Mouse (Mus musculus) gastrocnemius, adult 18-20 months (tissue): Measurements from ENCODE around the gene Gm2381. TPM values are rescaled to one million over a fixed set of nuclear protein-coding genes. Genes with fewer than 3 reads are reported as not detected.
"Not testable (repeated sequence)": the region's sequence is repeated elsewhere in the genome, so short reads cannot be mapped to it uniquely, and the experiment has no call there.

Experiments used
- DNase-seq: peaks from one replicate; pipeline ENCODE4 v3.0.0; 2021; ENCODE audit warnings: low spot score
- long read RNA-seq, 2 experiments: library from polyadenylated mRNA; stranded (forward); transcript quantifications; one replicate each; pipeline ENCODE4 v2.0.0; 2021
- total RNA-seq, 2 experiments: library from RNA; stranded (reverse); gene quantifications; 2 replicates each; pipeline ENCODE4 v1.2.3; 2021

The Gm2381 gene
- total RNA-seq, result not detected
- long read RNA-seq, experiment 1, result 0 reads
- long read RNA-seq, experiment 2, result 0 reads

DNA sequence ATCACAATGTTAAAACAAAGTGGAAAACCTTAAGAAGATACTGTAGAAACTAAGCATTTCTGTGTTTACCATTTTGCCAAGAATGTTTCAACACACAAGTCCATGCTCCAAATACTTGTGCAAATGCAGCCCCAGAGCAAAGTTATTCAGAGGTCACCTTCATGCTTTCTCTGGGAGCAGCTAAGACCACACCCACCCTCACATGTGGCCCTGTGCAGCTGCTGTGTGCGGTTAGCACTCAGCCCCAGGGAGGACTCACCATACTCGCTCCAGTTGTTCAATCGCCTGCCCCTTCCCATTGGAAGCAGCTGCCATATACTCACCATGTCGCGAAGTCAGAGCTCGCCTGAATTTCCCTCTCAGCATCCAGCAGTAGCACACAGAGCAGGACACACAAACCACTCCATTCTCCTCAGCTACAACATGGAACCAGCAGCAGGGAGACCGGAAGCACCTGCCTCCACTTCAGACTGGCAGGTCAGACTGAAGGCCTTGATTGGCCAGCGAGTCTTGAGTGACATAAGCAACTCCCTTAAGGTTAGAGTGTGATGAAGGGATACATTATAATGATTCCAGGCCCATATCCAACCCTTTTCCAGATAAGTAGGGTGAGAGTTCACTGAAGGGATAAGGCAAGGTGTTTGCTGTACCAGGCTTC lies at the start of gene Gm2381:
Gene Gm2381 (minus strand): TSS at position 434 of the 658 bp plus-strand sequence.
- not testable (repeated sequence) for DNase-seq

GRCm38 (mm10) chr7:42898067-42898466 lies 31.0 kb upstream of the Gm2381 start:
- DNase-seq, result not testable (repeated sequence)

DNA sequence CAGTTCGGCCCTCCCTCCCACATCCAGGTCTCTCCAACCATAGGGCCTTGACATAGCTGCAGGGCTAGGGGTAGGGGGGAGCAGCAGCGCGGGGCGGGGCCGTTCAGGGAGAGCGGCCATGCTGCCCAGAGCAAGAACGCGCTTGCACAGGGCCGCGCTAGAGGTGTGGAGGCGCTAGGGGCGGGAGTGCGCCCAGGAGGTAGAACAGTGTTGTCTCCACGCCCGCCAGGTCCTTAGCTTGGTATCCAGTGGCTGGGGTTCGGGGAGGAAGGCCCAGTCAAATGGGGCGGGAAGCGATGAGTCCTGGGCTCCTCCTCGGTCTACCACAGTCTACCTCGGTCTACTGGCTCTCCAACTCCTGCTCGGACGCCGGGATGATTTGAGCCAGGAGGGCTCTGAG lies 11.1 kb upstream of the Gm2381 start:
- DNase-seq, result no peak

DNA sequence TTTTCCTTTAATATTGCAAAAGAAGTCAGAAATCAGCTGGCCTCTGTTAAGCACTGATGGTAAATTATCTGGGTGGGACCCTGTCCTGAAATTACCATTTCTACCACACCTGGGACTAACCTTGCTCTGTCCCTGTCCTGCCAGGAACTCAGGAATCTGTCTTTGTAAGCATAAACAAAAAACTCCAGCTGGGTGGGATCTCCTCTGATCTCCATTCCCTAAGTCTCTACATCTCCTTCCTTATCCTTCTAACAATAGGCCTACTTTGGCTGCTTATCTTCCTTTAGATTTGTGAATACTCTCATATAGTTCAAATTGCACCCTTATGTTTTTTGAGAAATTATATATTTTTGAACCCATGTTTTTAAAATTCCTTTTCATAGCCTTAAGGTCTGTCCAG lies 28.7 kb downstream of the Gm2381 start:
- not testable (repeated sequence) for DNase-seq

DNA sequence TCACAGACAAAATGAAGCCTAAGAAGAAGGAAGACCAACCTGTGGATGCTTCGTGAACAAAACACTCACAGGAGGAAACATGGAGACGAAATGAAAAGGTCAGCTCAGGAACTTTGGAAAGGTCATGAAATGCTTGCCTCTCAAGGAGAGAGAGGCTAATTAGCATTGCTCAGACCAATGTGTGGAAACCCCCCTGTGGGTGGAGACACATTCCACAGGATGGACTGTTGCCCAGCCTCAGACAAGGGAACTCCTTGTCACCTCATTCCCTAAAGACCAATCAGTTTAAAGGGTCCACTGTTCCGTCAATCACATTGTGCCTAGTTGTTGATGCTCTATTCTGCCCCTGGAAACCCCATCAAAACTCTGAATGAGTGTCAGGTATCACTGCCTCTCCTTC lies 34.8 kb downstream of the Gm2381 start:
- DNase-seq, result no peak

DNA sequence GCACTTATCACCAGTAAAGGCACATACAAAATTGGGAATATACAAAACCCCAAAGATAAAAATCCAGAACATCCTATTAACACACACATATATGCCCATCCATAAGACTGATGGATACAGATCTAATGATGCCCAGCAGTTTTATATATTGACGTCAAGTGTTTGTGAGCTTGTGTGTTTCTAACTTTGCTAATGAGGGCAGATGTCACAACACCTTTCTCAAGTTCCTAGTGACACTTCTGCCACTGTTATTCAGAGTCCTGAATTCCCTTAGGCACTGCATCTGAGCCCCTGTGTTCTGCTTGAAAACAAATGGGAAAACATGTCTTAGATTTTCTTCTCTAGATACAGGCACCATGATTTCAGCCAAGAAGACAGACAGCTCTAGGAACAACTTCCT lies 73.6 kb downstream of the Gm2381 start, which contains the start of gene Vmn2r62:
Gene Vmn2r62 (minus strand): TSS at position 101 of the 400 bp plus-strand sequence.
- DNase-seq, result not testable (repeated sequence)

Other genes starting within 250 kb of the Gm2381 start
- 1 to 10 TPM in 1 of 2 experiments, under 1 TPM in 1; 0.73 to 1.0 TPM for gene Zfp976, start 224.6 kb downstream of the Gm2381 start, total RNA-seq
- gene Zfp975, start 174.5 kb downstream of the Gm2381 start, total RNA-seq, result 1 to 10 TPM; 3.7 to 4.5 TPM
- not detected for gene Gm17067, start 140.2 kb downstream of the Gm2381 start, total RNA-seq
- not detected for gene Vmn2r62, start 73.7 kb downstream of the Gm2381 start, total RNA-seq
- not detected for gene Vmn2r63, start 66.6 kb upstream of the Gm2381 start, total RNA-seq
- gene Gm9268, start 151.5 kb upstream of the Gm2381 start, total RNA-seq, result not detected
- gene Zfp936, start 247.0 kb upstream of the Gm2381 start, total RNA-seq, result not detected